Mouse (Mus musculus) MEL (cell line): ENCODE data around the gene Grm1.

Experiments
- CTCF ChIP-seq, 3 experiments: IDR thresholded peaks in 2 of 3; conservative IDR thresholded peaks in 1 of 3; 2 replicates each; pipeline ENCODE4 v1.5.1; 2011 to 2012; ENCODE audit warnings: low read length in 3 of 3, low read depth in 2 of 3, mild to moderate bottlenecking in 2 of 3, improper control_type of control experiment in 1 of 3, inconsistent platforms in 1 of 3, mixed read lengths in 1 of 3, moderate library complexity in 1 of 3; ENCODE audit not compliant: control insufficient read depth in 1 of 3, insufficient read depth in 1 of 3, poor library complexity in 1 of 3, severe bottlenecking in 1 of 3
- EP300 ChIP-seq, 2 experiments: IDR thresholded peaks; 2 replicates each; pipeline ENCODE4 v1.6.1; 2011; ENCODE audit warnings: improper control_type of control experiment in 2 of 2, low read length in 2 of 2, low read depth in 1 of 2, mild to moderate bottlenecking in 1 of 2
- GATA1 ChIP-seq: IDR thresholded peaks from 2 replicates; pipeline ENCODE4 v1.6.1; 2011; ENCODE audit warnings: low read depth, low read length, improper control_type of control experiment
- MYB ChIP-seq: IDR thresholded peaks from 2 replicates; pipeline ENCODE4 v1.6.1; 2011; ENCODE audit warnings: mild to moderate bottlenecking, low read depth, low read length, improper control_type of control experiment
- NRF1 ChIP-seq: IDR thresholded peaks from 2 replicates; pipeline ENCODE4 v1.6.1; 2014; ENCODE audit warnings: low read depth, mild to moderate bottlenecking, inconsistent platforms, low read length, improper control_type of control experiment, moderate library complexity; ENCODE audit not compliant: poor library complexity, insufficient read depth, severe bottlenecking
- POLR2A ChIP-seq, 2 experiments: IDR thresholded peaks; 2 replicates each; pipeline ENCODE4 v1.6.1; 2011 to 2012; ENCODE audit warnings: low read length in 2 of 2, mild to moderate bottlenecking in 2 of 2, control low read depth in 1 of 2, improper control_type of control experiment in 1 of 2, low read depth in 1 of 2, moderate library complexity in 1 of 2; ENCODE audit not compliant: control insufficient read depth in 1 of 2, insufficient read depth in 1 of 2, poor library complexity in 1 of 2
- POLR2AphosphoS5 ChIP-seq: IDR thresholded peaks from 2 replicates; pipeline ENCODE4 v1.6.1; 2012; ENCODE audit warnings: low read depth, borderline replicate concordance, mild to moderate bottlenecking, inconsistent platforms, low read length, moderate library complexity, mixed read lengths
- TCF12 ChIP-seq: IDR thresholded peaks from 2 replicates; pipeline ENCODE4 v1.6.1; 2014; ENCODE audit warnings: low read depth, mild to moderate bottlenecking, inconsistent platforms, low read length, improper control_type of control experiment, moderate library complexity
- USF1 ChIP-seq: IDR thresholded peaks from 2 replicates; pipeline ENCODE4 v1.6.1; 2014; ENCODE audit warnings: low read depth, mild to moderate bottlenecking, inconsistent platforms, low read length, improper control_type of control experiment, moderate library complexity
- ZMIZ1 ChIP-seq: IDR thresholded peaks from 2 replicates; pipeline ENCODE4 v1.6.1; 2012; ENCODE audit warnings: low read depth, mild to moderate bottlenecking, inconsistent platforms, low read length, improper control_type of control experiment, moderate library complexity

DNA sequence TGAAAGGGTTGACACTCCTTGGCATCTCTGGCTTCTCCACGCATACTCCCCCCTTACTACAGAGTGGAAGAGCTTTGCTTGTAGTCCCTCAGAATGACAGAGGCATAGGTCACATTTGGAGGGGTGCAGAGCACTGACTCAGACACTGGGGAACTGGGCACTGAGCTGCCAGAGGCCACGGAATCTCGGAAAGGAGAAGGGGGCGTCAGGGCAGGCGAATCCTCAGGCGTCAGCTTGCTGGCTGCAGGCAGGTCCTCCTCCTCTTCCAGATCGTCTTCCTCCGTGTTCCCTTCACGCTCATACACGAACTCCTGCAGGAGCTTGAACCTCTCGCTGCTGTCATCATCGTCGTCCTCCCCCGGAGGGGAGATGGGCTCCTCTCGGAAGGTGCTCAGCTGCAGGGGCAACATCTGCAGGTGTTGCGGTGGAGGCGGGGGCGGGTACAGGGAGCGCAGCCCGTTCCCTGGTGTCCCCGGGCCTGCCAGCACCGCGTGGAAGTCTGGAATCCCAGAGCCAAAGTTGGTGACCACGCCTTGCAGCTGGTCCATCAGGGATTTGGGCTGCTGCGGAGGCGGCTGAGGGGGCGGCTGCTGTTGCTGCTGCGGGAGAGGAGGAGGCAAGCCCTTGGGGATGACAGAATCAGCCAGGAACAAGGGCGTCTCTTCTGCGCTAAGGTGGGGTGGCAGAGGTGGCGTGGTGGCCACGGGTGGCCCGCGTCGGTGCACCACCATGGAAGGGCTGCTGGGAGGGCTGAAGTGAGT is 393.1 kb downstream of the Grm1 start:
- TF ChIP-seq CTCF (IDR thresholded peaks at IDR 0.05 in 2 of 3, conservative IDR thresholded peaks at IDR 0.05 in 1 of 3; ENCODE audit: control insufficient read depth in 1 of 3, insufficient read depth in 1 of 3, low read depth in 2 of 3, low read length in 3 of 3, poor library complexity in 1 of 3, severe bottlenecking in 1 of 3), result no peak
- no peak for TF ChIP-seq TCF12
- no peak for TF ChIP-seq POLR2AphosphoS5
- no peak for TF ChIP-seq MYB
- no peak for TF ChIP-seq USF1
- no peak for TF ChIP-seq POLR2A (IDR thresholded peaks at IDR 0.05; ENCODE audit: control insufficient read depth in 1 of 2, insufficient read depth in 1 of 2, low read depth in 1 of 2, low read length in 2 of 2, poor library complexity in 1 of 2)
- no peak for TF ChIP-seq ZMIZ1
- no peak for TF ChIP-seq GATA1
- TF ChIP-seq EP300 (IDR thresholded peaks at IDR 0.05; ENCODE audit: low read depth in 1 of 2, low read length in 2 of 2), result no peak
- TF ChIP-seq NRF1, result no peak
